Mouse (Mus musculus) liver, postnatal 0 days (tissue): Measurements from ENCODE around the gene Rasal1.

ENCODE experiments used
- CTCF ChIP-seq: sonication (generic); IDR thresholded peaks from 2 replicates; pipeline ENCODE4 v1.5.1; 2016; ENCODE audit warnings: antibody characterized with exemption, low read depth
- EP300 ChIP-seq: IDR thresholded peaks from 2 replicates; pipeline ENCODE4 v1.6.1; 2016; ENCODE audit warnings: antibody characterized with exemption, low read depth, mild to moderate bottlenecking

- no peak for TF ChIP-seq CTCF
- no peak for TF ChIP-seq EP300
Observed at GRCm38 (mm10) chr5:120694695-120695074, 46.1 kb downstream of the Rasal1 start.
